Mouse (Mus musculus): ENCODE measurements at regions not wholly inside any gene's neighbourhood (a gene's known extent, or its start where the extent isn't known, plus 50 kb on each side); places are given as distances from the start of the nearest gene placed in this dataset.

DNA sequence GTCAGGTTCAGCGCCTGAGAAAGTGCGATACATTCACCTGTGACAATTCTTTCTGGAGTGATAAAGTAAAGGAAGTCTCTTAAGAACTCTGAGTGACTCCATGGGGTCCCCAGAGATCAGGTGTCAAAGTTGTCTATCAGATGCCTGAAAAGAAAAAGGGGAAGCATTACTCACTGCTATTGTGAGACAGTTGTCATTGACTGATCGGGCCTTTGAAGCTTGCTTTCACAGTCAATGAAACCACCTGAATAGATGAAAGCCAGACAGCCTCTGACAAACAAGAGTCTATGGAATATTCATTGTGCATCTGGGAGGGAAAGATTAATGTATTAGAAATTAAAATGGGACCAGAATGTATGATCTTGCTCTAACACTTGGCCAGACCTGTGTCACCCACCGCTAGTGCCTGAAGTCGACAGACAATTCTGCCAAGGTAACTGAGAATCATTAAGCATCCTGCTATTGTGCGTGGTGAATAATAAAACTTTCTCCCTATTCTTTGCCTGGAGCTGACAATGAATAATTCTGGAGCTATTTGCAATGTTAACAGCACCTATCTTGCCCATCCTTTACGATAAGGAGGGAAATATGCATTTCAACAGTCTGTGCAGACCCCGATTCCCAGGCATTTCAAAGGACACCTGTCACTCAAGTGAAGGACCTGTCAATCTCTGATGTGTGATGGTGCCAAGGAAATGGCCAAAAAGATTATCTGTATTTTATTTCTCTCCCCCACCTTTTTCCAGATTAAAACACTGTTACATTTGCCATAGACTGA, 204.0 kb upstream of the Galnt5 start:
- no peak for TF ChIP-seq CTCF (IDR thresholded peaks at IDR 0.05; ENCODE audit: borderline replicate concordance, insufficient read depth, low read length)
- no peak for TF ChIP-seq POLR2A (IDR thresholded peaks at IDR 0.05; ENCODE audit: low read depth, low read length)

Measured in embryonic fibroblast, embryonic 13.5 days (primary cell).